Mouse (Mus musculus): ENCODE measurements around the gene Uso1. TPM values are rescaled to one million over a fixed set of nuclear protein-coding genes. Genes with fewer than 3 reads are reported as not detected.
"Not testable (repeated sequence)": the region's sequence is repeated elsewhere in the genome, so short reads cannot be mapped to it uniquely, and the experiment has no call there.

The Uso1 gene
- total and polyA plus RNA-seq, 3 experiments: 12.3 to 45.4 (median 39.0) TPM

DNA sequence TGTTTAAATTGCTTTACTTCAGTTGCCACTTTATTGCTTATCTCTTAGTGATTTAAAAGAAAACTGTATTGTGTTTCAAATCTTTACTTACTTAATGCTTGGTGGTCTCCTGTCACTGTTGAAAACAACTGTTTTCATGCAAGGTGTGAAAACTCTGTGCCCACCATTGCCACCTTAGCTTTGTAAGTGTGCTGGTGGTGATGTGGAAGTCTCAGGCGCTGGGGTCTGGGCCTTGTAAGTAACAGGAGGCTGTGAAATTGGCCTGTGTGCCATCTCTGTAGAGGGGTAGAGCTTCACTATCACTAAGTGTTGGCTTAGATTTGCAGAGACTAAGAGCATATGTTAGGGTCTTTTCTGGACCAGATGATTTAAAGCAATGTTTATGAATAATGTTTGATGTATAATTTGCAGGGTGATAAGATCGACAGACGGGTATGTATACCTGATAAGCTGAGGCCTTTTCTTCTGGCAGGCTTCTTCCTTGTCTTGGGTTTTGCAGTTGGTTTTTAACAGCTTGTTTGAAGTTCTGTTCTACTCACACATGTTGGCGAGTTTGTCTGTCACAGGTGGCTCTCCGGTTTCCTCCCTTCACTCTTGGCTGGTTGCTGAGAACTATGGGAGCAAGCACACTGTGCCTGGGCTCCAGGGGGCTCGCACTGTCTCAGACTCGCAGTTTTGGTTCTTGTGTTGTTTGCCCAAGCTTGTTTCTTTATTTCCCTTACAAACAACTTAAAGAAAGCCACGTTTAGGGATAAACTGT, 45.5 kb downstream of the Uso1 start:
- H3K36me3 ChIP-seq (ENCODE audit: control insufficient read depth, insufficient read depth, low read length): peaks cover 3% of the 10 kb centered on the region
- WGBS: 87% methylated on average over 8 of the region's 8 CpGs
- H3K4me1 ChIP-seq (ENCODE audit: control insufficient read depth, insufficient read depth, low read length): no peaks in the 10 kb centered on the region
- no peaks in the 10 kb centered on the region for H3K27me3 ChIP-seq (ENCODE audit: control insufficient read depth, insufficient read depth, low read length)
- H3K27ac ChIP-seq: no peak overlapping the region
- no peaks in the 10 kb centered on the region for H3K79me2 ChIP-seq (replicated peaks; ENCODE audit: control insufficient read depth, insufficient read depth, low read length)
- intact Hi-C loops (cut with DNase I): no loop called here
- H3K4me3 ChIP-seq: no peak overlapping the region
- no peak overlapping the region for H3K9ac ChIP-seq (ENCODE audit: low read depth, low read length)
- no peak for DNase-seq
- TF ChIP-seq EP300 (IDR thresholded peaks at IDR 0.05; ENCODE audit: insufficient read depth, low read depth, low read length): no peak
- no peak for TF ChIP-seq POLR2A (IDR thresholded peaks at IDR 0.05; ENCODE audit: insufficient read depth, low read depth, low read length)
- no peak for TF ChIP-seq CTCF (IDR thresholded peaks at IDR 0.05)

DNA sequence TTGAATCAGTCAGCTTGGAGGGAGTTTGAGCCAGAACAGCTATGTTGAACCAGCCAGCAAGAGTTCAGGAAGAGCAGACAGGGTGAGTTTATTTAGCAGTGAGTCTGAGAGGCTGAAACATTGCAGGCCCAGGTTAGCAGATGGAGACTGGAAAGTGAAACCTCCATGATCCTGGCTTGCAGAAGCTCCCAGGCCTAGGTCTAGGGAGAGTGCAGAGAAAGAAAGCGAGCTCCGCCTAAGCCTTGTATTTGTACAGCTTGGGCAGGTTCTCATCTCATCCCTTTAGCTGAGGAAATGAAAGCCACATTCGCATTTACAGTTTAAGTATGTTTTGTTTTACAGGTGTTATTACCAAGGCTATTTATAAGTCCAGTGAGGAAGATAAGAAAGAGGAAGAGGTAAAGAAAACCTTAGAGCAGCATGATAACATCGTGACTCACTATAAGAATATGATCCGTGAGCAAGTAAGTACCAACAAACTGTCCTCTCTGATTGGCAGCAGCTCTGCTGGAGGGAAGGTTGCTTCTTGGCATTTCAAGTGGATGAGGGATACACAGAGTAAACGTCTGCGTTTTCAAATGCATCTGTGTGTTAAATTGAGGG, 51.2 kb downstream of the Uso1 start:
- WGBS: 91% methylated on average over 7 of the region's 7 CpGs
- no peak for TF ChIP-seq EP300 (IDR thresholded peaks at IDR 0.05; ENCODE audit: insufficient read depth, low read depth, low read length)
- no peak for TF ChIP-seq CTCF (IDR thresholded peaks at IDR 0.05)
- no peak for TF ChIP-seq POLR2A (IDR thresholded peaks at IDR 0.05; ENCODE audit: insufficient read depth, low read depth, low read length)
- no peaks in the 10 kb centered on the region for H3K79me2 ChIP-seq (replicated peaks; ENCODE audit: control insufficient read depth, insufficient read depth, low read length)
- H3K27me3 ChIP-seq (ENCODE audit: control insufficient read depth, insufficient read depth, low read length): no peaks in the 10 kb centered on the region
- H3K27ac ChIP-seq: no peak overlapping the region
- intact Hi-C loops (cut with DNase I): loop anchor here (2.0 kb wide), 1 partner anchor 54 kb away; no protein-coding TSS in a partner anchor
- H3K4me3 ChIP-seq: no peak overlapping the region
- no peak overlapping the region for H3K9ac ChIP-seq (ENCODE audit: low read depth, low read length)
- H3K36me3 ChIP-seq (ENCODE audit: control insufficient read depth, insufficient read depth, low read length): peaks cover 4% of the 10 kb centered on the region
- H3K4me1 ChIP-seq (ENCODE audit: control insufficient read depth, insufficient read depth, low read length): no peaks in the 10 kb centered on the region
- DNase-seq: no peak

DNA sequence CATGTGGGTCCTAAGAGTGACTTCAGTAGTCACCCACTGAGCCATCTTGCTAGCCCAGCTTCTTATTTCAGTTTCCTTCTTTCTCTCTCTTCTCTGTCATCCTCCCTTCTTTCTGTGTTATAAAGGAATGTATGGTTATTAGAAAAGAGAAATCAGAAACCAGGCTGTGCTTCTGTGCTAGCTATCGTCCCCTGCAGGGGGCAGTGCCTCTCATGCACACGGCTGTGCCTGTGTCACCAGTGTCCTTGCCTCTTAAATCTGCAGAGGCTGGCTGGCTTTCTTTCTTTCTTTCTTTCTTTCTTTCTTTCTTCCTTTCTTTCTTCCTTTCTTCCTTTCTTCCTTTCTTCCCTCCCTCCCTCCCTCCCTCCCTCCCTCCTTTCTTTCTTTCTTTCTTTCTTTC, 58.0 kb downstream of the Uso1 start:
- H3K27ac ChIP-seq; H3K9ac ChIP-seq (ENCODE audit: low read depth, low read length); H3K36me3 ChIP-seq (ENCODE audit: control insufficient read depth, insufficient read depth, low read length); H3K4me3 ChIP-seq; H3K4me1 ChIP-seq (ENCODE audit: control insufficient read depth, insufficient read depth, low read length); H3K79me2 ChIP-seq (replicated peaks; ENCODE audit: control insufficient read depth, insufficient read depth, low read length); H3K27me3 ChIP-seq (ENCODE audit: control insufficient read depth, insufficient read depth, low read length): not testable (repeated sequence)
- intact Hi-C loops (cut with DNase I): loop anchor here (10.0 kb wide), 1 partner anchor 109 kb away; no protein-coding TSS in a partner anchor
- peak; percentile 75 for TF ChIP-seq CTCF (IDR thresholded peaks at IDR 0.05)
- 52% methylated on average over 2 of the region's 2 CpGs for WGBS
- DNase-seq: peak; percentile 11 to 33

DNA sequence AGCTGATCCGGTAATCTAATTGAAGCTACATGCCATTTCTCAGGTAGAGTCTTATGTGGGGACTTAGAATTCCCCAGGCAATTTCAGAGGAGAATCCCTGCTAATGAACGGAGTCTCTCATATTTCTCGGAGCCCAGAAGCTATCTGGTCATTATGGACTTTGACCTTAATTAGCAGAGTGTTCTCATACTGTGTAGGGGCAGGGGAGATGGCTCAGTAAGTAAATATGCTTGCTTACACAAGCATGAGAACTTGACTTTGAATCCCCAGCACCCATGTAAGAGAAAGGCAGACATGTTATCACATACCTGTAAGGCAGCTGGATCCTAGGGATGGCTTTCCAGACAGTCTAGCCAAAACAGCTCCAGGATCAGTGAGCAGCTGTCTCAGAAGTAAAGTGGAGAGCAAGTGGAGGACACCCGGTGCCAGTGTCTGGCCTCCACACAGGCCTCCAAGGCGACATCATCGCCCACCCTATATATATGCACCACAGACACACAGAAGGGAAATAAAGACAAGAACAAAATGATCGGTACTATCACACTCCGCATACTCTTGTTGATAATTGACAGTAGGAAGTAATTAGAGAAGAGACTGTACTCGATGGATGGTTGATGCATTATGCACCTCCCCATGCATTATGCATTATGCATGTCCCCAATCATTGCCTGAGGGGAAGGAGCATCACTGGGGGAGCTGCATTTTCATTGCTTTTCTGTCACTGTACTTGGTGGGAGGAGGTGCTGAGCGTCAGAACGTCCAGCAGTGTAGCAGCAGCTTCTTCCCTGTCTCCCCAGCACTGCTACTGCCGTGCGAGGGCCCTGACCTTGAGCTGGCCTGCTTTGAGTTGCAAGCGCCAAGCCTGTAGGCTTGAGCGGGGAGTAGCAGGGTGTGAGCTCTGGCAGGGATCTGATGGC, 59.4 kb downstream of the Uso1 start:
- no peak overlapping the region for H3K27ac ChIP-seq
- DNase-seq: no peak
- no peaks in the 10 kb centered on the region for H3K27me3 ChIP-seq (ENCODE audit: control insufficient read depth, insufficient read depth, low read length)
- intact Hi-C loops (cut with DNase I): loop anchor here (10.0 kb wide), 1 partner anchor 108 kb away; no protein-coding TSS in a partner anchor
- no peak overlapping the region for H3K9ac ChIP-seq (ENCODE audit: low read depth, low read length)
- no peak overlapping the region for H3K4me3 ChIP-seq
- H3K79me2 ChIP-seq (replicated peaks; ENCODE audit: control insufficient read depth, insufficient read depth, low read length): no peaks in the 10 kb centered on the region
- no peaks in the 10 kb centered on the region; the same call in 1 of the 2 replicates for H3K36me3 ChIP-seq (ENCODE audit: control insufficient read depth, insufficient read depth, low read length)
- no peaks in the 10 kb centered on the region for H3K4me1 ChIP-seq (ENCODE audit: control insufficient read depth, insufficient read depth, low read length)
- TF ChIP-seq CTCF (IDR thresholded peaks at IDR 0.05): no peak
- no peak for TF ChIP-seq EP300 (IDR thresholded peaks at IDR 0.05; ENCODE audit: insufficient read depth, low read depth, low read length)
- 88% methylated on average over 15 of the region's 15 CpGs for WGBS

DNA sequence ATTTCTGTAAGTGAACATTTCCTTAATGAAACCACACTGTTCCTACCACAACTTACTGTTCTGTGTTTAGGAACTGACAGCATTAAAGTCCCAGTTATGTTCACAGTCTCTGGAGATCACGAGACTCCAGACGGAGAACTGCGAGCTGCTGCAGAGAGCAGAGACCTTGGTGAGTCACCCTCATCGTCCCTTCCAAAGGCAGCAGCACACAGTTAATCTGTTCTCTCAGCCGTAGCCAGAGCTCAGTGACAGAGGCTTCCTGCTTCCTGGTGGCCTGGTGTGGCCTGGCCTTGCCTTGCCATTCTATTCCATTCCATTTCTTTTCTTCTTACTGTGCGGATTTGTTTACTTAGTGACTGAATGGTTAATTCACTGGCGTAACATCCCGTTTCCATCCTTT, 60.5 kb downstream of the Uso1 start:
- no peaks in the 10 kb centered on the region for H3K4me1 ChIP-seq (ENCODE audit: control insufficient read depth, insufficient read depth, low read length)
- no peaks in the 10 kb centered on the region for H3K79me2 ChIP-seq (replicated peaks; ENCODE audit: control insufficient read depth, insufficient read depth, low read length)
- no peak for TF ChIP-seq CTCF (IDR thresholded peaks at IDR 0.05)
- H3K27me3 ChIP-seq (ENCODE audit: control insufficient read depth, insufficient read depth, low read length): no peaks in the 10 kb centered on the region
- H3K27ac ChIP-seq: no peak overlapping the region
- H3K36me3 ChIP-seq (ENCODE audit: control insufficient read depth, insufficient read depth, low read length): no peaks in the 10 kb centered on the region; the same call in 1 of the 2 replicates
- 59% methylated on average over 8 of the region's 8 CpGs for WGBS
- DNase-seq: peak in 1 of 2 experiments; percentile 10
- intact Hi-C loops (cut with DNase I): loop anchor here (10.0 kb wide), 1 partner anchor 107 kb away; no protein-coding TSS in a partner anchor
- no peak overlapping the region for H3K4me3 ChIP-seq
- no peak overlapping the region for H3K9ac ChIP-seq (ENCODE audit: low read depth, low read length)

Measured in heart, adult 2 months (tissue).